ENCODE assay signal across 10 mouse cellular contexts in genomic region chr4:107421711-107422110, GRCm38 (mm10). TPM values are rescaled to one million over a fixed set of nuclear protein-coding genes. Genes with fewer than 3 reads are reported as not detected.
DNase-seq lines count a peak whose midpoint lies in the region; ATAC-seq and TF ChIP-seq lines count a peak whose summit lies in the region.
"Had no signal": no experiment of that assay in that cellular context is flagged by ENCODE, and none has a peak within 500 bp of the region (broad histone marks: within the 10 kb centered on the region; RNA-seq: fewer than 3 reads in every experiment).

No protein-coding gene starts in this region.

- H3K27me3 ChIP-seq in heart, embryonic 16.5 days (ENCODE audit: control insufficient read depth, insufficient read depth, low read length): peaks cover 10% of the 10 kb centered on the region
- H3K27me3 ChIP-seq in forebrain, embryonic 10.5 days (ENCODE audit: poor library complexity, severe bottlenecking): no peaks in the 10 kb centered on the region
- H3K27me3 ChIP-seq in intestine, postnatal 0 days (replicated peaks; ENCODE audit: control insufficient read depth, insufficient read depth, low read length): peaks cover 6% of the 10 kb centered on the region; the same call in 1 of the 2 replicates
- H3K27me3 ChIP-seq in neural tube, embryonic 13.5 days: no peaks in the 10 kb centered on the region; the same call in 1 of the 2 replicates

- intact Hi-C loops in gastrocnemius, adult 2 months (cut with DNase I): loop anchor here (1.0 to 5.0 kb wide), 2 partner anchors 181 to 232 kb away; no protein-coding TSS in a partner anchor

- no peak overlapping the region for H3K27ac ChIP-seq in heart, embryonic 16.5 days (ENCODE audit: low read length)
- H3K27ac ChIP-seq in forebrain, embryonic 10.5 days: no peak overlapping the region
- H3K27ac ChIP-seq in intestine, postnatal 0 days (ENCODE audit: low read depth, low read length): no peak overlapping the region
- no peak overlapping the region for H3K27ac ChIP-seq in neural tube, embryonic 13.5 days (replicated peaks)
- H3K27ac ChIP-seq in gastrocnemius, adult 2 months: no peak overlapping the region

- DNase-seq in heart, postnatal 4 days: no peak
- no peak for DNase-seq in forebrain, embryonic 10.5 days (ENCODE audit: extremely low spot score, low spot score)
- no peak for DNase-seq in right cerebral cortex, postnatal 25 days
- DNase-seq in gastrocnemius, adult 2 months: no peak
- no peak for DNase-seq in c-Kit-positive CD71-positive TER-119-positive erythroid progenitor cells, embryonic 14.5 days (ENCODE audit: low spot score)
- DNase-seq: gastrocnemius, postnatal 14 days had no signal

- 7% methylated on average over 14 of the region's 14 CpGs for WGBS in heart, embryonic 16.5 days
- 5% methylated on average over 14 of the region's 14 CpGs for WGBS in forebrain, embryonic 10.5 days
- 11% methylated on average over 14 of the region's 14 CpGs for WGBS in intestine, postnatal 0 days
- WGBS in neural tube, embryonic 13.5 days: 5% methylated on average over 14 of the region's 14 CpGs

- H3K9me3 ChIP-seq in heart, embryonic 16.5 days (replicated peaks; ENCODE audit: control insufficient read depth, low read length): no peaks in the 10 kb centered on the region
- H3K9me3 ChIP-seq in forebrain, embryonic 10.5 days: no peaks in the 10 kb centered on the region
- H3K9me3 ChIP-seq in intestine, postnatal 0 days (ENCODE audit: control insufficient read depth): no peaks in the 10 kb centered on the region
- no peaks in the 10 kb centered on the region for H3K9me3 ChIP-seq in neural tube, embryonic 13.5 days

- peak overlapping the region; percentile 59 for H3K4me2 ChIP-seq in heart, embryonic 16.5 days (ENCODE audit: low read depth, low read length)
- peak overlapping the region; percentile 41 for H3K4me2 ChIP-seq in intestine, postnatal 0 days (replicated peaks; ENCODE audit: low read depth)
- peak overlapping the region; percentile 48 for H3K4me2 ChIP-seq in neural tube, embryonic 13.5 days

- 0 out of 2 replicates have a peak, but pooled peaks cover 2% of the 10 kb centered on the region for H3K4me1 ChIP-seq in heart, embryonic 16.5 days (ENCODE audit: control insufficient read depth, insufficient read depth, low read length)
- H3K4me1 ChIP-seq in forebrain, embryonic 10.5 days: peaks cover 10% of the 10 kb centered on the region
- no peaks in the 10 kb centered on the region for H3K4me1 ChIP-seq in intestine, postnatal 0 days (replicated peaks; ENCODE audit: control insufficient read depth, insufficient read depth, low read length)
- H3K4me1 ChIP-seq in neural tube, embryonic 13.5 days (replicated peaks): peaks cover 8% of the 10 kb centered on the region

- no peak for TF ChIP-seq CTCF in intestine, postnatal 0 days (IDR thresholded peaks at IDR 0.05; ENCODE audit: low read depth)
- TF ChIP-seq CTCF in gastrocnemius, adult 2 months (IDR thresholded peaks at IDR 0.05): no peak

- no peak overlapping the region for H3K9ac ChIP-seq in heart, embryonic 16.5 days (ENCODE audit: low read length)
- H3K9ac ChIP-seq in intestine, postnatal 0 days (ENCODE audit: low read depth, low read length): no peak overlapping the region
- no peak overlapping the region; the same call in 1 of the 2 replicates for H3K9ac ChIP-seq in neural tube, embryonic 13.5 days

- peak overlapping the region; percentile 33 for H3K4me3 ChIP-seq in heart, embryonic 16.5 days (ENCODE audit: low read length)
- peak overlapping the region; percentile 31 for H3K4me3 ChIP-seq in forebrain, embryonic 10.5 days
- H3K4me3 ChIP-seq in intestine, postnatal 0 days (ENCODE audit: low read depth, low read length): 0 out of 2 replicates have a peak overlapping the region, but pooled peaks have one; percentile 11
- H3K4me3 ChIP-seq in neural tube, embryonic 13.5 days: no peak overlapping the region
- H3K4me3 ChIP-seq in gastrocnemius, adult 2 months: no peak overlapping the region

- no peaks in the 10 kb centered on the region; the same call in 1 of the 2 replicates for H3K36me3 ChIP-seq in heart, embryonic 16.5 days (ENCODE audit: control insufficient read depth, insufficient read depth)
- peaks cover 25% of the 10 kb centered on the region for H3K36me3 ChIP-seq in forebrain, embryonic 10.5 days (replicated peaks)
- H3K36me3 ChIP-seq in intestine, postnatal 0 days (ENCODE audit: control insufficient read depth, insufficient read depth): no peaks in the 10 kb centered on the region
- H3K36me3 ChIP-seq in neural tube, embryonic 13.5 days: no peaks in the 10 kb centered on the region

- ATAC-seq in heart, embryonic 16.5 days (replicated peaks; ENCODE audit: extremely low read depth, insufficient read depth, low FRiP score): no peak
- no peak for ATAC-seq in intestine, postnatal 0 days
- ATAC-seq in neural tube, embryonic 13.5 days (ENCODE audit: low read depth): no peak

RNA-seq across cellular contexts. Expression of gene Glis1, which starts 12.7 kb away (rescaled TPM):
- polyA plus RNA-seq in heart, embryonic 16.5 days (2015; fragmentation: Nextera tagmentation; extraction: Ambion mirVana): 0.16 and 0.47 TPM in 2 replicates
- under 1 TPM; 0.26 to 0.79 TPM for total RNA-seq in heart, postnatal 4 days (2021)
- 2.7 and 2.9 TPM in 2 replicates for polyA plus RNA-seq in forebrain, embryonic 10.5 days (2016; fragmentation: Nextera tagmentation; extraction: Ambion mirVana)
- polyA plus RNA-seq in intestine, postnatal 0 days (2015; fragmentation: Nextera tagmentation; extraction: Ambion mirVana): 0.14 and 0.18 TPM in 2 replicates
- polyA plus RNA-seq in neural tube, embryonic 13.5 days (2015; fragmentation: Nextera tagmentation; extraction: Ambion mirVana): 2.7 and 3.7 TPM in 2 replicates
- total RNA-seq in gastrocnemius, adult 2 months (2021): under 1 TPM; 0.15 to 0.20 TPM
- total RNA-seq: liver, adult 2 months had no signal

RNA-seq across cellular contexts. Expression of gene Ndc1, which starts 54.1 kb away (rescaled TPM):
- polyA plus RNA-seq in heart, embryonic 16.5 days (2015; fragmentation: Nextera tagmentation; extraction: Ambion mirVana): 22.6 and 23.4 TPM in 2 replicates
- 10 to 100 TPM; 23.5 to 27.3 TPM for total RNA-seq in heart, postnatal 4 days (2021)
- polyA plus RNA-seq in forebrain, embryonic 10.5 days (2016; fragmentation: Nextera tagmentation; extraction: Ambion mirVana): 55.3 and 62.2 TPM in 2 replicates
- 7.0 and 7.4 TPM in 2 replicates for polyA plus RNA-seq in intestine, postnatal 0 days (2015; fragmentation: Nextera tagmentation; extraction: Ambion mirVana)
- polyA plus RNA-seq in neural tube, embryonic 13.5 days (2015; fragmentation: Nextera tagmentation; extraction: Ambion mirVana): 17.1 and 18.7 TPM in 2 replicates
- total RNA-seq in gastrocnemius, adult 2 months (2021): 1 to 10 TPM; 6.0 to 8.4 TPM

Comparison
In these comparisons a context has a peak if more than half of its experiments do, and no peak if none do; other contexts are left out.
1. H3K4me3 ChIP-seq: peak in heart, embryonic 16.5 days (single experiment), forebrain, embryonic 10.5 days (single experiment) and intestine, postnatal 0 days (single experiment); none in neural tube, embryonic 13.5 days (single experiment) and gastrocnemius, adult 2 months (single experiment).
2. Peak in every context shown above with its lines, with median percentiles within 50 percentile points of each other: H3K4me2 ChIP-seq.